Mouse (Mus musculus) MEL (cell line): ENCODE results near the gene Slc25a44. TPM values are rescaled to one million over a fixed set of nuclear protein-coding genes. Genes with fewer than 3 reads are reported as not detected.

Source experiments
- DNase-seq: peaks from one replicate; pipeline ENCODE4 v3.0.0; 2011; ENCODE audit warnings: low read depth, low spot score
- H3K27ac ChIP-seq: 2 replicates; pipeline ENCODE4 v1.5.1; 2012; ENCODE audit warnings: low read depth, mild to moderate bottlenecking, control low read depth, low read length, moderate library complexity; ENCODE audit not compliant: control insufficient read depth
- H3K27me3 ChIP-seq, 2 experiments: fragments of 150-350 bp in 1 of 2; sonication (generic) in 1 of 2; 2 replicates each; pipeline ENCODE4 v1.6.1; 2012; ENCODE audit warnings: low read length in 2 of 2, mild to moderate bottlenecking in 2 of 2, improper control_type of control experiment in 1 of 2, moderate library complexity in 1 of 2; ENCODE audit not compliant: insufficient read depth in 2 of 2, control insufficient read depth in 1 of 2
- H3K36me3 ChIP-seq, 2 experiments: 2 replicates each; pipeline ENCODE4 v1.6.1; 2012 to 2014; ENCODE audit warnings: low read length in 2 of 2, improper control_type of control experiment in 1 of 2, inconsistent platforms in 1 of 2, mild to moderate bottlenecking in 1 of 2; ENCODE audit not compliant: insufficient read depth in 2 of 2, control insufficient read depth in 1 of 2
- H3K4me1 ChIP-seq, 2 experiments: fragments of 150-350 bp in 1 of 2; sonication (generic) in 1 of 2; 2 replicates each; pipeline ENCODE4 v1.6.1; 2012; ENCODE audit warnings: low read length in 2 of 2, improper control_type of control experiment in 1 of 2, mild to moderate bottlenecking in 1 of 2; ENCODE audit not compliant: insufficient read depth in 2 of 2, control insufficient read depth in 1 of 2
- H3K4me3 ChIP-seq, 2 experiments: fragments of 150-350 bp in 1 of 2; sonication (generic) in 1 of 2; 2 replicates each; pipeline ENCODE4 v1.5.1; 2012; ENCODE audit warnings: low read depth in 2 of 2, low read length in 2 of 2, mild to moderate bottlenecking in 2 of 2, moderate library complexity in 2 of 2, control low read depth in 1 of 2, improper control_type of control experiment in 1 of 2; ENCODE audit not compliant: control insufficient read depth in 1 of 2, insufficient read depth in 1 of 2
- H3K79me2 ChIP-seq: 2 replicates; pipeline ENCODE4 v1.6.1; 2012; ENCODE audit warnings: mild to moderate bottlenecking, low read length, moderate library complexity; ENCODE audit not compliant: control insufficient read depth, poor library complexity, insufficient read depth
- H3K9ac ChIP-seq: 2 replicates; pipeline ENCODE4 v1.6.1; 2012; ENCODE audit warnings: low read depth, mild to moderate bottlenecking, control low read depth, low read length, moderate library complexity; ENCODE audit not compliant: control insufficient read depth, poor library complexity, severe bottlenecking
- H3K9me3 ChIP-seq: fragments of 150-350 bp; sonication (generic); replicated peaks from 2 replicates; pipeline ENCODE4 v1.6.1; 2012; ENCODE audit warnings: mild to moderate bottlenecking, low read length, improper control_type of control experiment, moderate library complexity; ENCODE audit not compliant: insufficient read depth
- BHLHE40 ChIP-seq: IDR thresholded peaks from 2 replicates; pipeline ENCODE4 v1.6.1; 2012; ENCODE audit warnings: low read depth, mild to moderate bottlenecking, inconsistent platforms, low read length, improper control_type of control experiment, borderline replicate concordance
- CHD2 ChIP-seq: IDR thresholded peaks from 2 replicates; pipeline ENCODE4 v1.6.1; 2011; ENCODE audit warnings: low read length, improper control_type of control experiment
- CTCF ChIP-seq, 3 experiments: IDR thresholded peaks in 2 of 3; conservative IDR thresholded peaks in 1 of 3; 2 replicates each; pipeline ENCODE4 v1.5.1; 2011 to 2012; ENCODE audit warnings: low read length in 3 of 3, low read depth in 2 of 3, mild to moderate bottlenecking in 2 of 3, improper control_type of control experiment in 1 of 3, inconsistent platforms in 1 of 3, mixed read lengths in 1 of 3, moderate library complexity in 1 of 3; ENCODE audit not compliant: control insufficient read depth in 1 of 3, insufficient read depth in 1 of 3, poor library complexity in 1 of 3, severe bottlenecking in 1 of 3
- E2F4 ChIP-seq: IDR thresholded peaks from 2 replicates; pipeline ENCODE4 v1.6.1; 2011; ENCODE audit warnings: low read depth, low read length, improper control_type of control experiment, borderline replicate concordance
- EP300 ChIP-seq, 2 experiments: IDR thresholded peaks; 2 replicates each; pipeline ENCODE4 v1.6.1; 2011; ENCODE audit warnings: improper control_type of control experiment in 2 of 2, low read length in 2 of 2, low read depth in 1 of 2, mild to moderate bottlenecking in 1 of 2
- GABPA ChIP-seq: IDR thresholded peaks from 2 replicates; pipeline ENCODE4 v1.6.1; 2012; ENCODE audit warnings: low read depth, mild to moderate bottlenecking, inconsistent platforms, low read length, improper control_type of control experiment, moderate library complexity
- GATA1 ChIP-seq: IDR thresholded peaks from 2 replicates; pipeline ENCODE4 v1.6.1; 2011; ENCODE audit warnings: low read depth, low read length, improper control_type of control experiment
- JUND ChIP-seq: IDR thresholded peaks from 2 replicates; pipeline ENCODE4 v1.6.1; 2011; ENCODE audit warnings: low read depth, mild to moderate bottlenecking, improper control_type of control experiment, low read length
- KAT2A ChIP-seq: conservative IDR thresholded peaks from 2 replicates; pipeline ENCODE4 v1.6.1; 2012; ENCODE audit warnings: low read depth, low read length, improper control_type of control experiment, inconsistent platforms
- MAX ChIP-seq: IDR thresholded peaks from 2 replicates; pipeline ENCODE4 v1.6.1; 2011; ENCODE audit warnings: low read length, improper control_type of control experiment
- MAZ ChIP-seq: IDR thresholded peaks from 2 replicates; pipeline ENCODE4 v1.6.1; 2012; ENCODE audit warnings: low read depth, mild to moderate bottlenecking, inconsistent platforms, low read length, improper control_type of control experiment
- MEF2A ChIP-seq: IDR thresholded peaks from 2 replicates; pipeline ENCODE4 v1.6.1; 2014; ENCODE audit warnings: low read depth, mild to moderate bottlenecking, inconsistent platforms, low read length, improper control_type of control experiment; ENCODE audit not compliant: poor library complexity, insufficient replicate concordance, severe bottlenecking; ENCODE audit errors: extremely low read depth
- MXI1 ChIP-seq: IDR thresholded peaks from 2 replicates; pipeline ENCODE4 v1.6.1; 2011; ENCODE audit warnings: mild to moderate bottlenecking, low read depth, low read length, improper control_type of control experiment
- MYC ChIP-seq: IDR thresholded peaks from 2 replicates; pipeline ENCODE4 v1.6.1; 2011; ENCODE audit warnings: low read depth, mild to moderate bottlenecking, low read length, improper control_type of control experiment, moderate library complexity
- NELFE ChIP-seq: IDR thresholded peaks from 2 replicates; pipeline ENCODE4 v1.6.1; 2011; ENCODE audit warnings: low read depth, low read length, improper control_type of control experiment
- POLR2A ChIP-seq, 2 experiments: IDR thresholded peaks; 2 replicates each; pipeline ENCODE4 v1.6.1; 2011 to 2012; ENCODE audit warnings: low read length in 2 of 2, mild to moderate bottlenecking in 2 of 2, control low read depth in 1 of 2, improper control_type of control experiment in 1 of 2, low read depth in 1 of 2, moderate library complexity in 1 of 2; ENCODE audit not compliant: control insufficient read depth in 1 of 2, insufficient read depth in 1 of 2, poor library complexity in 1 of 2
- POLR2AphosphoS2 ChIP-seq: IDR thresholded peaks from 2 replicates; pipeline ENCODE4 v1.6.1; 2011; ENCODE audit warnings: low read length, improper control_type of control experiment
- RCOR1 ChIP-seq: IDR thresholded peaks from 2 replicates; pipeline ENCODE4 v1.6.1; 2012; ENCODE audit warnings: low read depth, mild to moderate bottlenecking, inconsistent platforms, low read length, improper control_type of control experiment
- SIN3A ChIP-seq: IDR thresholded peaks from 2 replicates; pipeline ENCODE4 v1.6.1; 2012; ENCODE audit warnings: low read length, improper control_type of control experiment, inconsistent platforms
- SMC3 ChIP-seq: IDR thresholded peaks from 2 replicates; pipeline ENCODE4 v1.6.1; 2011; ENCODE audit warnings: low read depth, low read length, improper control_type of control experiment
- TBP ChIP-seq: IDR thresholded peaks from 2 replicates; pipeline ENCODE4 v1.8.0; 2011; ENCODE audit warnings: low read depth, low read length, improper control_type of control experiment
- TCF12 ChIP-seq: IDR thresholded peaks from 2 replicates; pipeline ENCODE4 v1.6.1; 2014; ENCODE audit warnings: low read depth, mild to moderate bottlenecking, inconsistent platforms, low read length, improper control_type of control experiment, moderate library complexity
- UBTF ChIP-seq: IDR thresholded peaks from 2 replicates; pipeline ENCODE4 v1.6.1; 2012; ENCODE audit warnings: low read depth, mild to moderate bottlenecking, inconsistent platforms, low read length, improper control_type of control experiment, moderate library complexity, borderline replicate concordance; ENCODE audit not compliant: insufficient read depth
- USF2 ChIP-seq, 2 experiments: IDR thresholded peaks; 2 replicates each; pipeline ENCODE4 v1.6.1; 2011 to 2012; ENCODE audit warnings: improper control_type of control experiment in 2 of 2, low read length in 2 of 2, borderline replicate concordance in 1 of 2, inconsistent platforms in 1 of 2, low read depth in 1 of 2, mild to moderate bottlenecking in 1 of 2; ENCODE audit not compliant: insufficient read depth in 1 of 2
- ZC3H11A ChIP-seq: IDR thresholded peaks from 2 replicates; pipeline ENCODE4 v1.6.1; 2012; ENCODE audit warnings: low read depth, mild to moderate bottlenecking, inconsistent platforms, low read length, improper control_type of control experiment
- ZKSCAN1 ChIP-seq: IDR thresholded peaks from 2 replicates; pipeline ENCODE4 v1.6.1; 2012; ENCODE audit warnings: low read depth, mild to moderate bottlenecking, inconsistent platforms, low read length, improper control_type of control experiment, moderate library complexity
- ZMIZ1 ChIP-seq: IDR thresholded peaks from 2 replicates; pipeline ENCODE4 v1.6.1; 2012; ENCODE audit warnings: low read depth, mild to moderate bottlenecking, inconsistent platforms, low read length, improper control_type of control experiment, moderate library complexity
- polyA plus RNA-seq, 2 experiments: library from polyadenylated mRNA; stranded (reverse) in 1 of 2; unstranded in 1 of 2; fragments of >175 nt in 1 of 2; fragments of >200 nt in 1 of 2; gene quantifications; 2 replicates each; pipeline versions ENCODE4 v1.2.1 to v1.2.4; 2012; ENCODE audit warnings: low replicate concordance in 2 of 2, low read depth in 1 of 2; ENCODE audit not compliant: insufficient read length in 2 of 2, insufficient read depth in 1 of 2, missing spikeins in 1 of 2
- total RNA-seq: library from RNA; depleted of rRNA; stranded (reverse); fragments of 300-350 nt; gene quantifications from 2 replicates; pipeline ENCODE4 v1.2.3, GENCODE M21; 2012

The Slc25a44 gene
- total and polyA plus RNA-seq, 3 experiments, result 30.5 to 34.6 TPM; not detected in 1

GRCm38 (mm10) chr3:88363700-88364099 lies 61.2 kb downstream of the Slc25a44 start:
- DNase-seq, result no peak
- Histone ChIP-seq H3K36me3 (no peaks in the 10 kb centered on the region; a peak in 1 of 4 replicates), H3K27me3 (no peaks in the 10 kb centered on the region), H3K4me3 (no peak overlapping the region), H3K9ac (no peak overlapping the region), H3K9me3 (no peaks in the 10 kb centered on the region), H3K4me1 (no peaks in the 10 kb centered on the region), H3K27ac (no peak overlapping the region), H3K79me2 (no peaks in the 10 kb centered on the region)
- TF ChIP-seq JUND (no peak), TBP (no peak), UBTF (no peak), ZMIZ1 (no peak), NELFE (no peak), E2F4 (no peak), MYC (no peak), GATA1 (no peak), ZC3H11A (no peak), POLR2AphosphoS2 (no peak)

DNA sequence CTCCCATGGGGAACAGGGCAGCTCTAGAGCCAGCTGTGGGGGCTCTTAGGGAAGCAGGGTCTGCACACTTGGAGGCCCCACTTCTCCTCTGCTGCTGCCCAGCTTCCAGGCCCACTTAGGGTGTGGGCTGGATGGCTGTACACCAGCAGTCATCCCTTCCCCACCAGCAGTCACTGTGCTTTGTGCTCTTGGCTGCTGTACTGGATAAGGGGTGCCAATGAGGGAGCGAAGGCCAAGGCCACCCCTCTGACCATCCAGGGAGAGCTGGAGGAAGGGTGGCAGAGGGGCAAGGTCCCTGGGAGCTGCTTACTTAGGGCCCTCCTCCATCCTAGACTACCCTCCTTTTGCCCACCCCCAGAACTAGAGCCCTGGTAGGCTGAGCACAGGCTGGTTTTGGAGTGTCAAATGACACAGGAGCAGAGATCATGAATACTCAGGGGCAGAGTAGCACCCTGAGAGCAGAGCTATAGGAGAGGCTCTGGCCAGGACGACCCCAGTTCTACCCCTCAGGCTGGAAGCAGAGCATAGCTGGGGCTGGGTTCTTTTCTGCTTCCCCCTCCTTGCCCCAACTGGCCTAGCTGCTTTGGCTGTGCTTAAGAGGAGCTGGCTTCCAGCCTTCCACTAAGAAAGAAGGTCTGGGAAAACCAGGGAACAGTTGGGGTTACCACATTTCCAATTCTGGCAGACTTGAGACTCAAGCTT lies 63.2 kb downstream of the Slc25a44 start:
- Histone ChIP-seq H3K79me2 (no peaks in the 10 kb centered on the region), H3K27me3 (no peaks in the 10 kb centered on the region), H3K9ac (no peak overlapping the region), H3K4me3 (no peak overlapping the region), H3K36me3 (peaks cover 0 to 6% of the 10 kb centered on the region in 2 experiments; a peak in 2 of 4 replicates), H3K4me1 (no peaks in the 10 kb centered on the region), H3K27ac (no peak overlapping the region), H3K9me3 (no peaks in the 10 kb centered on the region)
- TF ChIP-seq BHLHE40 (no peak), MXI1 (no peak)
- DNase-seq, result no peak

DNA sequence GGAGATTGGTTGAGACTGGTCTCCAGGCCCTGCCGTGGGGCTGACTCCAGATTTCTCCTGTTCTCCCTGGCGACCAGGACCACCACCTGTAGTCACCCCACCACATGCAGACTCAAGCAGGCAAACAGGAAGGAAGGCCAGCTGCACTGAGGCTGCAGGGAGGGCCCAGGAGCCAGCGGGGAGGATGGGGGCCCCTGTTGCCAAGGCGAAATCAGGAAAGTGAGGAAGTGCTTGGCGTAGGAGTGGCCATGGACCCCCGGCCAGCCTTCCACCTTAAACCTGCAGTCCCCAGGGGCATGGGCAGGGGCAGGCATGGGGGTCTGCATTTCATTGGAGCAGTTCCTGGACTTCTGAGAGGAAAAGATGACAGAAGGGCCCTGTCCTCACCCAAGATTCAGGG lies 63.8 kb downstream of the Slc25a44 start:
- Histone ChIP-seq H3K27me3 (no peaks in the 10 kb centered on the region), H3K9me3 (no peaks in the 10 kb centered on the region), H3K27ac (no peak overlapping the region), H3K4me1 (no peaks in the 10 kb centered on the region), H3K4me3 (no peak overlapping the region), H3K9ac (no peak overlapping the region), H3K36me3 (peaks cover 0 to 8% of the 10 kb centered on the region in 2 experiments; a peak in 2 of 4 replicates), H3K79me2 (no peaks in the 10 kb centered on the region)
- TF ChIP-seq USF2 (IDR thresholded peaks at IDR 0.05; ENCODE audit: borderline replicate concordance in 1 of 2, insufficient read depth in 1 of 2, low read depth in 1 of 2, low read length in 2 of 2) (no peak), MAZ (no peak), MYC (no peak), CTCF (IDR thresholded peaks at IDR 0.05 in 2 of 3, conservative IDR thresholded peaks at IDR 0.05 in 1 of 3; ENCODE audit: control insufficient read depth in 1 of 3, insufficient read depth in 1 of 3, low read depth in 2 of 3, low read length in 3 of 3, poor library complexity in 1 of 3, severe bottlenecking in 1 of 3) (no peak), NELFE (no peak), ZKSCAN1 (no peak), CHD2 (no peak), MEF2A (no peak), RCOR1 (no peak), TCF12 (no peak), SIN3A (no peak), EP300 (IDR thresholded peaks at IDR 0.05; ENCODE audit: low read depth in 1 of 2, low read length in 2 of 2) (no peak), SMC3 (no peak), MAX (no peak), GABPA (no peak), POLR2A (IDR thresholded peaks at IDR 0.05; ENCODE audit: control insufficient read depth in 1 of 2, insufficient read depth in 1 of 2, low read depth in 1 of 2, low read length in 2 of 2, poor library complexity in 1 of 2) (no peak), KAT2A (no peak)
- DNase-seq, result no peak
